Mouse (Mus musculus) MEL (cell line): Measurements from ENCODE around the gene Ppard. TPM values are rescaled to one million over a fixed set of nuclear protein-coding genes. Genes with fewer than 3 reads are reported as not detected.

ENCODE experiments used
- DNase-seq: peaks from one replicate; pipeline ENCODE4 v3.0.0; 2011; ENCODE audit warnings: low read depth, low spot score
- H3K27ac ChIP-seq: 2 replicates; pipeline ENCODE4 v1.5.1; 2012; ENCODE audit warnings: low read depth, mild to moderate bottlenecking, control low read depth, low read length, moderate library complexity; ENCODE audit not compliant: control insufficient read depth
- H3K27me3 ChIP-seq, 2 experiments: fragments of 150-350 bp in 1 of 2; sonication (generic) in 1 of 2; 2 replicates each; pipeline ENCODE4 v1.6.1; 2012; ENCODE audit warnings: low read length in 2 of 2, mild to moderate bottlenecking in 2 of 2, improper control_type of control experiment in 1 of 2, moderate library complexity in 1 of 2; ENCODE audit not compliant: insufficient read depth in 2 of 2, control insufficient read depth in 1 of 2
- H3K36me3 ChIP-seq, 2 experiments: 2 replicates each; pipeline ENCODE4 v1.6.1; 2012 to 2014; ENCODE audit warnings: low read length in 2 of 2, improper control_type of control experiment in 1 of 2, inconsistent platforms in 1 of 2, mild to moderate bottlenecking in 1 of 2; ENCODE audit not compliant: insufficient read depth in 2 of 2, control insufficient read depth in 1 of 2
- H3K4me1 ChIP-seq, 2 experiments: fragments of 150-350 bp in 1 of 2; sonication (generic) in 1 of 2; 2 replicates each; pipeline ENCODE4 v1.6.1; 2012; ENCODE audit warnings: low read length in 2 of 2, improper control_type of control experiment in 1 of 2, mild to moderate bottlenecking in 1 of 2; ENCODE audit not compliant: insufficient read depth in 2 of 2, control insufficient read depth in 1 of 2
- H3K4me3 ChIP-seq, 2 experiments: fragments of 150-350 bp in 1 of 2; sonication (generic) in 1 of 2; 2 replicates each; pipeline ENCODE4 v1.5.1; 2012; ENCODE audit warnings: low read depth in 2 of 2, low read length in 2 of 2, mild to moderate bottlenecking in 2 of 2, moderate library complexity in 2 of 2, control low read depth in 1 of 2, improper control_type of control experiment in 1 of 2; ENCODE audit not compliant: control insufficient read depth in 1 of 2, insufficient read depth in 1 of 2
- H3K79me2 ChIP-seq: 2 replicates; pipeline ENCODE4 v1.6.1; 2012; ENCODE audit warnings: mild to moderate bottlenecking, low read length, moderate library complexity; ENCODE audit not compliant: control insufficient read depth, poor library complexity, insufficient read depth
- H3K9ac ChIP-seq: 2 replicates; pipeline ENCODE4 v1.6.1; 2012; ENCODE audit warnings: low read depth, mild to moderate bottlenecking, control low read depth, low read length, moderate library complexity; ENCODE audit not compliant: control insufficient read depth, poor library complexity, severe bottlenecking
- H3K9me3 ChIP-seq: fragments of 150-350 bp; sonication (generic); replicated peaks from 2 replicates; pipeline ENCODE4 v1.6.1; 2012; ENCODE audit warnings: mild to moderate bottlenecking, low read length, improper control_type of control experiment, moderate library complexity; ENCODE audit not compliant: insufficient read depth
- BHLHE40 ChIP-seq: IDR thresholded peaks from 2 replicates; pipeline ENCODE4 v1.6.1; 2012; ENCODE audit warnings: low read depth, mild to moderate bottlenecking, inconsistent platforms, low read length, improper control_type of control experiment, borderline replicate concordance
- CTCF ChIP-seq, 3 experiments: IDR thresholded peaks in 2 of 3; conservative IDR thresholded peaks in 1 of 3; 2 replicates each; pipeline ENCODE4 v1.5.1; 2011 to 2012; ENCODE audit warnings: low read length in 3 of 3, low read depth in 2 of 3, mild to moderate bottlenecking in 2 of 3, improper control_type of control experiment in 1 of 3, inconsistent platforms in 1 of 3, mixed read lengths in 1 of 3, moderate library complexity in 1 of 3; ENCODE audit not compliant: control insufficient read depth in 1 of 3, insufficient read depth in 1 of 3, poor library complexity in 1 of 3, severe bottlenecking in 1 of 3
- E2F4 ChIP-seq: IDR thresholded peaks from 2 replicates; pipeline ENCODE4 v1.6.1; 2011; ENCODE audit warnings: low read depth, low read length, improper control_type of control experiment, borderline replicate concordance
- ETS1 ChIP-seq: IDR thresholded peaks from 2 replicates; pipeline ENCODE4 v1.6.1; 2012; ENCODE audit warnings: low read depth, mild to moderate bottlenecking, inconsistent platforms, low read length, improper control_type of control experiment, moderate library complexity
- GABPA ChIP-seq: IDR thresholded peaks from 2 replicates; pipeline ENCODE4 v1.6.1; 2012; ENCODE audit warnings: low read depth, mild to moderate bottlenecking, inconsistent platforms, low read length, improper control_type of control experiment, moderate library complexity
- HCFC1 ChIP-seq: IDR thresholded peaks from 2 replicates; pipeline ENCODE4 v1.6.1; 2012; ENCODE audit warnings: low read depth, mild to moderate bottlenecking, inconsistent platforms, low read length, improper control_type of control experiment, moderate library complexity
- KAT2A ChIP-seq: conservative IDR thresholded peaks from 2 replicates; pipeline ENCODE4 v1.6.1; 2012; ENCODE audit warnings: low read depth, low read length, improper control_type of control experiment, inconsistent platforms
- MAFK ChIP-seq: IDR thresholded peaks from 2 replicates; pipeline ENCODE4 v1.6.1; 2011; ENCODE audit warnings: low read depth, mild to moderate bottlenecking, low read length, improper control_type of control experiment, borderline replicate concordance
- MEF2A ChIP-seq: IDR thresholded peaks from 2 replicates; pipeline ENCODE4 v1.6.1; 2014; ENCODE audit warnings: low read depth, mild to moderate bottlenecking, inconsistent platforms, low read length, improper control_type of control experiment; ENCODE audit not compliant: poor library complexity, insufficient replicate concordance, severe bottlenecking; ENCODE audit errors: extremely low read depth
- MXI1 ChIP-seq: IDR thresholded peaks from 2 replicates; pipeline ENCODE4 v1.6.1; 2011; ENCODE audit warnings: mild to moderate bottlenecking, low read depth, low read length, improper control_type of control experiment
- MYC ChIP-seq: IDR thresholded peaks from 2 replicates; pipeline ENCODE4 v1.6.1; 2011; ENCODE audit warnings: low read depth, mild to moderate bottlenecking, low read length, improper control_type of control experiment, moderate library complexity
- NELFE ChIP-seq: IDR thresholded peaks from 2 replicates; pipeline ENCODE4 v1.6.1; 2011; ENCODE audit warnings: low read depth, low read length, improper control_type of control experiment
- NRF1 ChIP-seq: IDR thresholded peaks from 2 replicates; pipeline ENCODE4 v1.6.1; 2014; ENCODE audit warnings: low read depth, mild to moderate bottlenecking, inconsistent platforms, low read length, improper control_type of control experiment, moderate library complexity; ENCODE audit not compliant: poor library complexity, insufficient read depth, severe bottlenecking
- RAD21 ChIP-seq: IDR thresholded peaks from 2 replicates; pipeline ENCODE4 v1.6.1; 2011; ENCODE audit warnings: mild to moderate bottlenecking, low read depth, low read length, improper control_type of control experiment
- SIN3A ChIP-seq: IDR thresholded peaks from 2 replicates; pipeline ENCODE4 v1.6.1; 2012; ENCODE audit warnings: low read length, improper control_type of control experiment, inconsistent platforms
- SMC3 ChIP-seq: IDR thresholded peaks from 2 replicates; pipeline ENCODE4 v1.6.1; 2011; ENCODE audit warnings: low read depth, low read length, improper control_type of control experiment
- TAL1 ChIP-seq: IDR thresholded peaks from 2 replicates; pipeline ENCODE4 v1.6.1; 2012; ENCODE audit warnings: mild to moderate bottlenecking, inconsistent platforms, low read length, moderate library complexity, mixed read lengths
- USF1 ChIP-seq: IDR thresholded peaks from 2 replicates; pipeline ENCODE4 v1.6.1; 2014; ENCODE audit warnings: low read depth, mild to moderate bottlenecking, inconsistent platforms, low read length, improper control_type of control experiment, moderate library complexity
- USF2 ChIP-seq, 2 experiments: IDR thresholded peaks; 2 replicates each; pipeline ENCODE4 v1.6.1; 2011 to 2012; ENCODE audit warnings: improper control_type of control experiment in 2 of 2, low read length in 2 of 2, borderline replicate concordance in 1 of 2, inconsistent platforms in 1 of 2, low read depth in 1 of 2, mild to moderate bottlenecking in 1 of 2; ENCODE audit not compliant: insufficient read depth in 1 of 2
- ZC3H11A ChIP-seq: IDR thresholded peaks from 2 replicates; pipeline ENCODE4 v1.6.1; 2012; ENCODE audit warnings: low read depth, mild to moderate bottlenecking, inconsistent platforms, low read length, improper control_type of control experiment
- ZKSCAN1 ChIP-seq: IDR thresholded peaks from 2 replicates; pipeline ENCODE4 v1.6.1; 2012; ENCODE audit warnings: low read depth, mild to moderate bottlenecking, inconsistent platforms, low read length, improper control_type of control experiment, moderate library complexity
- ZMIZ1 ChIP-seq: IDR thresholded peaks from 2 replicates; pipeline ENCODE4 v1.6.1; 2012; ENCODE audit warnings: low read depth, mild to moderate bottlenecking, inconsistent platforms, low read length, improper control_type of control experiment, moderate library complexity
- ZNF384 ChIP-seq: IDR thresholded peaks from 2 replicates; pipeline ENCODE4 v1.6.1; 2012; ENCODE audit warnings: low read depth, mild to moderate bottlenecking, inconsistent platforms, low read length, improper control_type of control experiment
- polyA plus RNA-seq, 2 experiments: library from polyadenylated mRNA; stranded (reverse) in 1 of 2; unstranded in 1 of 2; fragments of >175 nt in 1 of 2; fragments of >200 nt in 1 of 2; gene quantifications; 2 replicates each; pipeline versions ENCODE4 v1.2.1 to v1.2.4; 2012; ENCODE audit warnings: low replicate concordance in 2 of 2, low read depth in 1 of 2; ENCODE audit not compliant: insufficient read length in 2 of 2, insufficient read depth in 1 of 2, missing spikeins in 1 of 2
- total RNA-seq: library from RNA; depleted of rRNA; stranded (reverse); fragments of 300-350 nt; gene quantifications from 2 replicates; pipeline ENCODE4 v1.2.3, GENCODE M21; 2012

The Ppard gene
- total and polyA plus RNA-seq, 3 experiments: 3.5 to 12.7 TPM; not detected in 1

GRCm38 (mm10) chr17:28197646-28198045, 34.9 kb upstream of the Ppard start:
- H3K9me3 ChIP-seq: no peaks in the 10 kb centered on the region
- no peaks in the 10 kb centered on the region; a peak in 1 of 4 replicates for H3K4me1 ChIP-seq
- H3K27me3 ChIP-seq: no peaks in the 10 kb centered on the region
- no peak overlapping the region for H3K4me3 ChIP-seq
- no peaks in the 10 kb centered on the region; a peak in 1 of 4 replicates for H3K36me3 ChIP-seq
- no peak for DNase-seq
- TF ChIP-seq HCFC1 (no peak), NRF1 (no peak), MAFK (no peak), ZNF384 (no peak), MXI1 (no peak), ETS1 (no peak)
- H3K9ac ChIP-seq: no peak overlapping the region
- no peak overlapping the region for H3K27ac ChIP-seq
- no peaks in the 10 kb centered on the region for H3K79me2 ChIP-seq

DNA sequence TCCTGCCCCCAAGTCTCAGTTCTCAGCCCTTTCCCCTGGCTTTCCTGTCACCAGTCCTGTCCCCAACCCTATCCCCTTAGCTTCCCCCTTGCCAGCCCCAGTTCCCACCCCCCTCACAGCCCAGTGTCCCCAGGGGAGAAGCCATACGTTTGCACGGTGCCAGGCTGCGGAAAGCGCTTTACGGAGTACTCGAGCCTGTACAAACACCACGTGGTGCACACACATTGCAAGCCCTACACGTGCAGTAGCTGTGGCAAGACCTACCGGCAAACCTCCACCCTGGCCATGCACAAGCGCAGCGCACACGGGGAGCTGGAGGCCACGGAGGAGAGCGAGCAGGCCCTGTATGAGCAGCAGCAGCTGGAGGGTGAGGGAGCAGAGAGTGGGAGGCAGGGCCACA, 30.5 kb upstream of the Ppard start:
- H3K9ac ChIP-seq: no peak overlapping the region
- H3K4me3 ChIP-seq: no peak overlapping the region
- no peak for TF ChIP-seq NRF1
- no peak for TF ChIP-seq BHLHE40
- TF ChIP-seq MEF2A: no peak
- no peak for TF ChIP-seq ZKSCAN1
- H3K79me2 ChIP-seq: no peaks in the 10 kb centered on the region; the same call in 1 of the 2 replicates
- peaks cover 6 to 10% of the 10 kb centered on the region in 2 experiments for H3K4me1 ChIP-seq
- no peak overlapping the region for H3K27ac ChIP-seq
- H3K27me3 ChIP-seq: no peaks in the 10 kb centered on the region
- peaks cover 0 to 8% of the 10 kb centered on the region in 2 experiments; a peak in 2 of 4 replicates for H3K36me3 ChIP-seq
- no peaks in the 10 kb centered on the region for H3K9me3 ChIP-seq
- DNase-seq: no peak

DNA sequence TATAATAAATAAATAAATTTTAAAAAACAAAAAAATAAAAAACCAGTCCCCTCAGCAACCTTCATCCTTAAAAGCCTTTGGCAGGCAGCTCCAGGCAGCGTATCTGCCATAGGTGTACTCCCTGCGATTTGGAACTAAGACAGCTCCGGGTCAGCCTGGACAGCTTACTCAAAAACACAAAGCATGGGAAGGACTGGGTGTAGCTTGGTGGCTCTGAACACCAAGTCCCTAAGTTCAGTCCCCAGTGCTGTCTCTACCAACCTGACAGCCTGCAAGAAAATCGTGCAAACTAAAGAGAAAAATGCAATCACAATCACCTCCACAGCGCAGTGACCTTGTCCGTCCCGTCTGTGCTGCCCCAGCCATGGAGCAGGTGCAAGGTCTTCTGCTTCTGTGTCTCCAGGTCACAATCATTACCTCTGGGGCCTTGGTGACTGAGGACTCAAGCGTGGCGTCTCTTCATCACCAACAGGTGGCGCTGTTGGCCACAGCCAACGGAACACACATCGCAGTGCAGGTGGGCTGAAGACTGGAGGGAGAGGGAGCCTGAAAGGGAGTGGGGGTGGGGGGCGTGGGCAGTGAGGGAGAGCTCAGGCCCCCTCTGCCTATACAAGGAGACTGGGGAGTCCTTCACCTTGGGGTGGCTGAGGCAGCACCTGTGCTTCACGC, 28.3 kb upstream of the Ppard start:
- Histone ChIP-seq H3K9ac (no peak overlapping the region), H3K9me3 (no peaks in the 10 kb centered on the region), H3K27me3 (no peaks in the 10 kb centered on the region), H3K27ac (no peak overlapping the region), H3K4me1 (peaks cover 6 to 14% of the 10 kb centered on the region in 2 experiments), H3K79me2 (peaks cover 19% of the 10 kb centered on the region), H3K36me3 (peaks cover 0 to 10% of the 10 kb centered on the region in 2 experiments; a peak in 2 of 4 replicates), H3K4me3 (no peak overlapping the region)
- peak; percentile 82 for DNase-seq
- TF ChIP-seq NELFE (no peak), TAL1 (no peak), GABPA (no peak), RAD21 (peak; percentile 75), ZC3H11A (peak; percentile 62), HCFC1 (no peak), MYC (no peak), E2F4 (no peak), ZMIZ1 (no peak), CTCF (IDR thresholded peaks at IDR 0.05 in 2 of 3, conservative IDR thresholded peaks at IDR 0.05 in 1 of 3; ENCODE audit: control insufficient read depth in 1 of 3, insufficient read depth in 1 of 3, low read depth in 2 of 3, low read length in 3 of 3, poor library complexity in 1 of 3, severe bottlenecking in 1 of 3) (peak; percentile 91 to 97 (median 93)), SMC3 (peak; percentile 78), USF2 (IDR thresholded peaks at IDR 0.05; ENCODE audit: borderline replicate concordance in 1 of 2, insufficient read depth in 1 of 2, low read depth in 1 of 2, low read length in 2 of 2) (no peak), BHLHE40 (no peak), MAFK (no peak), ZNF384 (no peak), SIN3A (no peak), USF1 (no peak), KAT2A (no peak)
